Mouse (Mus musculus) forebrain, embryonic 10.5 days (tissue): Measurements from ENCODE around the gene Ccdc96. TPM values are rescaled to one million over a fixed set of nuclear protein-coding genes. Genes with fewer than 3 reads are reported as not detected.
A peak's percentile ranks its signal among the peaks of the same experiment; 100 is the strongest.

Experiments used
- DNase-seq: peaks from one replicate; pipeline ENCODE4 v3.0.0-alpha.2; 2017; ENCODE audit warnings: low spot score; ENCODE audit errors: extremely low spot score
- H3K27ac ChIP-seq: fragments of 300-500 bp; sonication (generic); 2 replicates; pipeline ENCODE4 v1.5.1; 2016; ENCODE audit warnings: mild to moderate bottlenecking
- H3K27me3 ChIP-seq: fragments of 300-500 bp; sonication (generic); 2 replicates; pipeline ENCODE4 v1.6.1; 2016; ENCODE audit warnings: mild to moderate bottlenecking; ENCODE audit not compliant: poor library complexity, severe bottlenecking
- H3K36me3 ChIP-seq: fragments of 300-500 bp; sonication (generic); replicated peaks from 2 replicates; pipeline ENCODE4 v1.6.1; 2016; ENCODE audit warnings: mild to moderate bottlenecking, moderate library complexity
- H3K4me1 ChIP-seq: fragments of 300-500 bp; sonication (generic); 2 replicates; pipeline ENCODE4 v1.6.1; 2016
- H3K4me3 ChIP-seq: fragments of 300-500 bp; sonication (generic); 2 replicates; pipeline ENCODE4 v1.5.1; 2016; ENCODE audit warnings: mild to moderate bottlenecking, moderate library complexity
- H3K9me3 ChIP-seq: fragments of 300-500 bp; sonication (generic); 2 replicates; pipeline ENCODE4 v1.6.1; 2016; ENCODE audit warnings: mild to moderate bottlenecking, moderate library complexity
- WGBS: fragments of 180-500 bp; shearing (Covaris S2); methylation state at CpG from one replicate; pipeline ENCODE4 v1.1.7; 2016; 5-methylcytosine and 5-hydroxymethylcytosine counted together
- polyA plus RNA-seq: library from polyadenylated mRNA; unstranded; fragments of >200 nt; fragmentation: Nextera tagmentation; extraction: Ambion mirVana; gene quantifications from 2 replicates; pipeline ENCODE4 v1.2.1, GENCODE M21; 2016

Gene Ccdc96
- polyA plus RNA-seq, 1 experiment from 2014 or later = 3.8 TPM

DNA sequence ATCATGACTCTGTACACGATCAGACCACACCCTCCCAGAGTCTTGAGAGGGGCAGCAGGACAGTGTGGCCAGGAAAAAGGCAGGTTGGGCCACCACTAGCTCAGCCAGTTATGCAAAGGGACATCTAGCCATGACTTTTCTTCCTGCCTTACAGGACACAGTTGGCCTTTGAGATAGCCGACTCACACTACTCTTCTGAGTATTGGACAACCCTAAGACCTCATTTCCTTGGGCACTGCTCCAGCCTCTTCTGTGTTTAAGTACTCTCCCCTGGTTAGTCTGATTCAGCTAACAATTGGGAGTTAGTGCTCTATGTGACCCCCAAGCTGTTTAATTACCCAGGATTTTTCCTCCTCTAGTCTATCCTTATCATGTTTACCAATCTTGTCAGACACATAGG lies 4.7 kb upstream of the Ccdc96 start:
- Histone ChIP-seq H3K4me1 (peaks cover 37% of the 10 kb centered on the region), H3K4me3 (no peak overlapping the region), H3K36me3 (peaks cover 38% of the 10 kb centered on the region), H3K27ac (no peak overlapping the region), H3K27me3 (peaks cover under 1% of the 10 kb centered on the region; the same call in 1 of the 2 replicates), H3K9me3 (no peaks in the 10 kb centered on the region)
- WGBS = 79% methylated on average over 2 of the region's 2 CpGs
- no peak for DNase-seq

DNA sequence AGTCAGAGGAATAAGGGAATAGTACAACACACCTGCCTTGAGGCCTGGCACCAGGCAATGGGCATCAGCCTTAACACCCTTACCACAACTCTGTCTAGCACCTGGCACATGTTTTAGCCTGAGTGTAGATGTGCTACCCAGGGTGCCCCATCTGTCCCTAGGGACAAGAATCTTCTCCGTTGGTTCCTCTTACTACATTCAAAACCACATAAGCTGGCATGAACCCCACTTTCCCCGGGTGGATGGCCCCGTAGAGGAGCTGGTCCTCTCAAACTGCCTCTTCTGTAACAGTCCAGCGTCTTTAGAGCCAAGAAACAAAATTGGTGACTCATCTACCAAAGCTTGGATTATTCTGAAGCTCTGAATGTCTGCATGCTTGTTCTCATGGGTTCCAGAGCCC lies 4.0 kb upstream of the Ccdc96 start:
- H3K4me3 ChIP-seq = no peak overlapping the region
- peaks cover 34% of the 10 kb centered on the region for H3K36me3 ChIP-seq
- WGBS = 95% methylated on average over 4 of the region's 4 CpGs
- H3K27me3 ChIP-seq = peaks cover 7% of the 10 kb centered on the region
- no peak for DNase-seq
- peaks cover 43% of the 10 kb centered on the region for H3K4me1 ChIP-seq
- peaks cover 1% of the 10 kb centered on the region; the same call in 1 of the 2 replicates for H3K9me3 ChIP-seq
- H3K27ac ChIP-seq = no peak overlapping the region

DNA sequence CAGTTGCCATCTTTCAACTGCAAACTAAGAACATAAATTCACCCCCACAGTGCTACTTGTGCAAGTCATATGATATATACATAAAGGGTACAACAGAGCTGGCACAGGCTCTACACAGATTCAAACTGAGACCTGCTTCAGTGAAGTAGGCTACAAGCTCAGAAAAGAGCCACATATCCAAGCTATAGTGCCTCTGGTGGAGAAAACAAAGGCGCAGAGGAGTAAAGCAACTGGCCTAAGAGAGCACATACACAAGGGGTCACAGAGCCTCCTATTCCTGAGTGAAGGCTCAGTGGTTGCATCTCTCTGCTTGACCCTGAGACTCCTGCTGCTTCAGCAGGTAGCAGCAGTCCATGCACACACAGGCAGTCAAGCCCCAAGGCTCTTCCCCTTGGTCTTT lies 3.3 kb upstream of the Ccdc96 start:
- no peak overlapping the region for H3K27ac ChIP-seq
- no peak for DNase-seq
- H3K4me3 ChIP-seq = no peak overlapping the region
- H3K27me3 ChIP-seq = peaks cover 14% of the 10 kb centered on the region
- peaks cover 46% of the 10 kb centered on the region for H3K4me1 ChIP-seq
- H3K36me3 ChIP-seq = peaks cover 31% of the 10 kb centered on the region
- WGBS = 75% methylated on average over 1 of the region's 1 CpGs
- peaks cover 9% of the 10 kb centered on the region; the same call in 1 of the 2 replicates for H3K9me3 ChIP-seq

DNA sequence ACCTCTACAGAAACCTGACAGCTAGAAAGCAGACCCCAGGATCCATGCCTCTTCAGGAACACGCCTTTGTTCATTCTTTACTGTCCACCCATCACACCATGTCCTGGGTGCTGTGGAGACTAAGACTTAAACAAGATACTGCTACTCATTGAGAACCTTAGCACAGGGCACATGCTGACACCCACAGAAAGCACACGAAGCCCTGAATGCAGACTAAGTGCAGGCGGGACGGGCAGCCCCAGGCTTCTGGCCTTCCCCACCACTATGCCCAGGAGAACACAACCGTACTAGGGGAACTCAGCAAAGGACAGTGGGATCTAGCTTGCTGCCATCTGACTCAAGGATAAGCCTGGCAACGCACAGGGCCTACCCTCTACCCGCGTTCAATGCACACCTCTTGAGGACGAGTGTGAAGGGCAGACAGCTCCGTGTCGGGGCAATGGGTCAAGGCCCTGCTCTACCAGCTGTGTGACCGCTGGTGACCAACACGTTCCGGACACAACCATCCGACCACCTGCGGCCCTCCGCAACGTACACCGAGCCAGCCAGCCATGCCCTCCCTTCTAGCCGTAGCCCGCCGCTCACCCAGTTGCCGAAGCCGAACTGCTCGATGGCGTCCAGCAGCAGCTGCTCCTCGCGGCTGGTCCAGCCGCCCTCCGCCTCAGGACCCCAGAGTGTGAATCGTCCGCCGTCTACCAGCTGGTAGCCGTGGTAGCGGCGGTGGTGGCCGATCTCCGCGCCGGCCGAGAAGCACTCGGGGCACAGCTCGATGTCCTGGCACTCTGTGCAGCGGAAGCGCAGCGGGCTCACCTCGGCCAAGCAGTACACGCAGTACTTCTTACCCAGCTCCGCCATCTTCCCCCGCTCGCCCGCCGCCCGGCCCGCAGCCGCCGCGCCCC lies 936 bp upstream of the Ccdc96 start:
- H3K9me3 ChIP-seq = peaks cover 10% of the 10 kb centered on the region; the same call in 1 of the 2 replicates
- peaks cover 19% of the 10 kb centered on the region for H3K36me3 ChIP-seq
- peaks cover 21% of the 10 kb centered on the region for H3K27me3 ChIP-seq
- H3K4me3 ChIP-seq = peak overlapping the region; percentile 93
- peak overlapping the region; percentile 91 for H3K27ac ChIP-seq
- peak; percentile 59 for DNase-seq
- WGBS = 4% methylated on average over 58 of the region's 58 CpGs
- H3K4me1 ChIP-seq = peaks cover 46% of the 10 kb centered on the region

DNA sequence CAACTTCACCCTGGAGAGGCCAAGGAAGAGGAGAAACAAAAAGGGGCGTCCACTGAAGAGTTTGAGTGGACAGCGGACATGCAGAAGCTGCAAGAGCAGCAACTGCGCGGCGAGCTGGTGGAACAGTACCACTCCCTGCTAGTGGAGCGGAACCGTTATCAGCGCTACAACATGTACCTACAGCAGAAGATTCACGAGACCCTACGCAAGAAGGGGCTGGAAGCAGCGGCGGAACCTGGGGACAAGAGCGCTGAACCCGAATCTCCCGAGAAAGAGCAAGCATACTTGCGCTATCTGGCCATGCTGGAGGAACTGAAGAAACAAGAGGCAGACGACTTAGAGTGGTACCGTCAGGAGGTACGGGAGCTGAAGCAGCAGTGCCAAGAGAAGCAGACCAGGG lies 918 bp downstream of the Ccdc96 start:
- Histone ChIP-seq H3K4me1 (peaks cover 41% of the 10 kb centered on the region), H3K36me3 (peaks cover 19% of the 10 kb centered on the region), H3K9me3 (peaks cover 10% of the 10 kb centered on the region; the same call in 1 of the 2 replicates), H3K27ac (no peak overlapping the region), H3K4me3 (peak overlapping the region; percentile 93), H3K27me3 (peaks cover 21% of the 10 kb centered on the region)
- 44% methylated on average over 19 of the region's 19 CpGs for WGBS
- DNase-seq = no peak

DNA sequence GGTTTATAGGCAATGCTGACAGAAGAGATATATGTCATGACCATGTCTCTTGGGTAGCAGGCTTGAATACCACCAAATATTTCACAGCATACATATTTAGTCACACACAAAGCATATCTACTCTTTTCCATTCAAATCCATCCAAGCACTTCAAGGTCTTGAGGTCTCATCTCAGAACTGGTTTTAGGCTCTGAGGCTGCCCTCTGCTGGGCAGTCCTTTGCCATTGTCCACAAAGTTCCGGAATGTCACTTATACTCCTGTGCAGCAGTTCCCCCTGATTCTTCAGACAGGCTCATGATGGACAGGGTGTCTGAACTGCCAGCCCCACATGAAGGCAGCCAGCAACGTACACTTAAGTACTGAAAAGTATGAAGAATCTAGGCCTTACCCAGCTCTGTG lies 4.8 kb downstream of the Ccdc96 start:
- Histone ChIP-seq H3K4me3 (no peak overlapping the region), H3K27ac (no peak overlapping the region), H3K27me3 (peaks cover 21% of the 10 kb centered on the region), H3K9me3 (peaks cover 10% of the 10 kb centered on the region; the same call in 1 of the 2 replicates), H3K36me3 (peaks cover 43% of the 10 kb centered on the region), H3K4me1 (peaks cover 13% of the 10 kb centered on the region)
- no peak for DNase-seq
- WGBS = 55% methylated on average over 2 of the region's 2 CpGs

DNA sequence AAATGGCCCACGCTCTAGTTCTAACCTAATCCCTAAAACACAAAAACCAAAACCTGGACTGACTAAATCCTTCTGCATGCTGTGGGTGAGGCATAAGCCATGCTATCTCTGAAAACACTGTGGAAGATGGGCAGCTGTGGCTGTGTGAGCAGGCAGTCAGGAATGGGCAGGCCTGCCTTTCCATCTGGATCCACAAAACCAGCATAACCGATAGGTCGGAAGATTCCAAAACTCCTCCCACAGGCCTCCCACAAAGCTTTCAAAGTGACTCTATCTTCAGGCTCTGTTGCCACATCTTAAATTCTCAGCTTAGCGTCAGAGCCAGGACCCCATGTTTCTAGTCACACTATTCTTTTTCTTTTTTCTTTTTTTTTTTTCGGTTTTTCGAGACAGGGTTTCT lies 9.5 kb downstream of the Ccdc96 start:
- WGBS = 90% methylated on average over 6 of the region's 6 CpGs
- no peaks in the 10 kb centered on the region for H3K4me1 ChIP-seq
- no peak for DNase-seq
- H3K36me3 ChIP-seq = peaks cover 70% of the 10 kb centered on the region
- no peak overlapping the region for H3K27ac ChIP-seq
- H3K4me3 ChIP-seq = no peak overlapping the region
- no peaks in the 10 kb centered on the region for H3K9me3 ChIP-seq
- H3K27me3 ChIP-seq = no peaks in the 10 kb centered on the region

DNA sequence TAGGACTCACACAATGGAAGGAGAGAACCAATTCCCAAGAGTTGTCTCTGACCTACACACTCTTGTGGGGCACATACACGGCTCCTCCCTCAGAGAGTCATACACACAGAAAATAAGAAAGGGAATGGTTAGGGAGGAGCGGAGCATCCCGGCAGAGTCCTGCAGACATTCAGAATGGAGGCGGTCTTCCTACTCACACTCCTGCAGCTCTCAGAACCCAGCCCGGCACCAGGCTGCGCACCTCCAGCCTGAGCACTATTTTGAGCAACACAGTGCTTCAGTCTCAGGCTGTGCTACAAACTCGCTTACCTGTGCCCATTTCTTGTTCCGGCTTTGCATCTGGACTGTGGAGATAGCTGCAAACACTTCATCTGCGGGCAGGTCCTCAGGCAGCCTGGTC lies 10.3 kb downstream of the Ccdc96 start:
- 94% methylated on average over 9 of the region's 9 CpGs for WGBS
- H3K36me3 ChIP-seq = peaks cover 75% of the 10 kb centered on the region

DNA sequence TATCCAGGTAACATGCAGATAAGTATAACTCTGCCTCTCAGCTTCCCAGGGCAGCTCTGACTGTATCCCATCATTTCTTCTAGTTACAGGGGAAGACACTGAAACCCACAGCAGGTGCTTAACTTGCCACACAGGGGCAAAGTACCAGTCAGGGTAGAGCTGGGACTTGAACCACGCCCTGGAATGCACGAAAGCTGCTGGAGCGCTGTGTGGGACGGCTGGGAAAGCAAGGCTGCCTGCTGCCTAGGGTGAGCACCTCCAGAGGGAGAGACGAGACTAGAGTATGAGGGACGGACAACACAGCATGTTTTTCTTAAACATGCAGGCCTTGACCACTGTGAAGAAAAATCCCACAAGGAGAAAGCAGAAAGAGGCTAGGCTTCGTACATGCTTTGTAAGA lies 20.8 kb downstream of the Ccdc96 start:
- 88% methylated on average over 7 of the region's 7 CpGs for WGBS
- peaks cover 98% of the 10 kb centered on the region for H3K36me3 ChIP-seq

More for the DNA sequence above, 10.3 kb downstream of the Ccdc96 start:
- H3K9me3 ChIP-seq = no peaks in the 10 kb centered on the region
- no peaks in the 10 kb centered on the region for H3K4me1 ChIP-seq
- H3K27ac ChIP-seq = no peak overlapping the region
- no peaks in the 10 kb centered on the region for H3K27me3 ChIP-seq
- no peak for DNase-seq
- no peak overlapping the region for H3K4me3 ChIP-seq

DNA sequence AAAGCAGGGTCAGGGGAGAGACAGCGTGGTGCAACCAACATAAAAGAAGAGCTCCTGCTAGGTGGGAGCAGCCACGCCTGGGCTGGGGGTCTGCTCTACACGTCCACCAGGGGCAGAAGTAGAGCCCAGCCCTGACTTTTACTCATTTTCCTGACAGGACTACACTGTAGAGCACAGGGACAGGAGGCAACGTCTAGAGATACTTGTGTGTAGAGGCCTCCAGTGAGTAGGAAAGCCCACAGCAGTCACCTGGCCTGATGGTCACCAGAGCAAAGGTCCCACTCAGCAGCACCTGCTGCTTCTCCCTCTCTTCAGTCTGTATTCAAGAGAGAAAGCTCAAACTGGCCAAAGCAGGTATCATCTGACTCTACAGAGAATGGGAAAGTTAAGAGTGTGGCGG lies 21.3 kb downstream of the Ccdc96 start:
- H3K9me3 ChIP-seq = no peaks in the 10 kb centered on the region
- DNase-seq = no peak
- no peaks in the 10 kb centered on the region for H3K4me1 ChIP-seq
- no peak overlapping the region for H3K4me3 ChIP-seq
- H3K27ac ChIP-seq = no peak overlapping the region
- 80% methylated on average over 5 of the region's 5 CpGs for WGBS
- no peaks in the 10 kb centered on the region for H3K27me3 ChIP-seq
- H3K36me3 ChIP-seq = peaks cover 98% of the 10 kb centered on the region

More for the DNA sequence above, 20.8 kb downstream of the Ccdc96 start:
- no peak for DNase-seq
- Histone ChIP-seq H3K27me3 (no peaks in the 10 kb centered on the region), H3K4me1 (no peaks in the 10 kb centered on the region), H3K4me3 (no peak overlapping the region), H3K9me3 (no peaks in the 10 kb centered on the region), H3K27ac (no peak overlapping the region)

DNA sequence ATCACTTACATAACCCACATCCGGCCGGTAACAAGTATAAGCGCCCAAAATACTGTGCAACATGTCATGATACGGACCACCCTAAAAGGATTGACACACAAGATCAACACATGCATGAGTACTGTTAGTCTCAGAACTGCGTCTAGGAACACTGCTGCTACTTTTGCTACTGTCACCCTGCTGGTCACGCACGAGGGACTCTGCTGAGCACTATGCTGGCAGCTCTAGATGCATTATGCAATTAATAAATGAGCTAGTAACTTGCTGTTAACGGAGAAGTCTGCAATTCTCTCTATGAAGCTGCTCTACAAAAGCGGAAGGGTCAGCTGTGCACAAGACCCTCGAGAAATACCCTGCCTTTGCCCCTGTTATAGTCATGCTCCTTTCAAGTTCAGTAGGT lies 24.0 kb downstream of the Ccdc96 start:
- no peaks in the 10 kb centered on the region for H3K9me3 ChIP-seq
- H3K4me1 ChIP-seq = no peaks in the 10 kb centered on the region
- no peak overlapping the region for H3K4me3 ChIP-seq
- WGBS = 95% methylated on average over 10 of the region's 10 CpGs
- H3K27ac ChIP-seq = no peak overlapping the region
- H3K27me3 ChIP-seq = no peaks in the 10 kb centered on the region
- DNase-seq = no peak
- peaks cover 98% of the 10 kb centered on the region for H3K36me3 ChIP-seq

DNA sequence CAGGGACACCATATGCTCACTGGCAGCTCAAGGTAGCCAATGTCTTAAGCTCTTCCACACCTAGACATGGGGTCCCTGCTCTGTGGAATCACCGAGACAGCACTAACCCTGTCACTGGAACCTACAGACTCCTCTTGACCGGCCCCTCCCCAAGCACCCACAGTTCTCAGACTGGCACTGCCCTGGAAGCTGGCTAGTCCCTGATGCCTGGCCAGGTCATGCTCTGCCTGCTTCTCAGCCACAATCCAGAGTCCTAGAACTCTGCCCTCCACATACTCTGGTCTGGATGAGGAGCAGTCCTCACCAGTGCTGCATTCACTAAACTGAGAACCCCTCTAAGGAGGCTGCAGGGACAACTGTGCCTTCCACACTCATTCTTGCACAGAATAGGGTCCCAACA lies 26.6 kb downstream of the Ccdc96 start:
- Histone ChIP-seq H3K4me3 (no peak overlapping the region), H3K36me3 (peaks cover 95% of the 10 kb centered on the region), H3K4me1 (no peaks in the 10 kb centered on the region), H3K27me3 (no peaks in the 10 kb centered on the region), H3K27ac (no peak overlapping the region), H3K9me3 (no peaks in the 10 kb centered on the region)
- DNase-seq = no peak
- WGBS = 98% methylated on average over 2 of the region's 2 CpGs

DNA sequence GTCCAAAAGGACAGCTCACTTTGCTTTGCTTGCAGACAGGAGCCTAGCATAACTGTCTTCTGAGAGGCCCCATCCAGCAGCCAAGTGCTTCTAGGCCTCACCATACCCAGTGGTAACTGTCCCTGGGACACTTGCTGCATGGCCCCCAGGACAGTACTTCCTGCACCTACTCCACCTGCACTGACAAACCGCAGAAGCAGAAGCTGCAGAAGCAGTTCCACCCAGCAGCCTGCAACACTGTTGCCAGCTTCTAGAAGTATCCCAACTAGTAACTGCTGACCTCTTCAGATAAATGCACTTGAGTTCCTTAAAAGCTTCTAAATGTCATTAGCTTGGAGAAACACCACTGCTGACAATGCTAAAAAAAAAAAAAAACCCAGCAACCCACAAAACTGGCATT lies 30.7 kb downstream of the Ccdc96 start:
- H3K27ac ChIP-seq = no peak overlapping the region
- no peak overlapping the region for H3K4me3 ChIP-seq
- H3K27me3 ChIP-seq = no peaks in the 10 kb centered on the region
- WGBS = 97% methylated on average over 1 of the region's 1 CpGs
- DNase-seq = no peak
- no peaks in the 10 kb centered on the region for H3K4me1 ChIP-seq
- peaks cover 97% of the 10 kb centered on the region for H3K36me3 ChIP-seq
- H3K9me3 ChIP-seq = no peaks in the 10 kb centered on the region
